Mouse (Mus musculus): ENCODE data around the gene Lsamp.

GRCm38 (mm10) chr16:41275999-41276671 is 1292.0 kb downstream of the Lsamp start:
- TF ChIP-seq CTCF (IDR thresholded peaks at IDR 0.05; ENCODE audit: low read depth, low read length) (no peak), POLR2A (IDR thresholded peaks at IDR 0.05; ENCODE audit: extremely low read depth, insufficient read depth, low read length) (no peak)
